Mouse (Mus musculus): ENCODE results near the gene Atxn2.

GRCm38 (mm10) chr5:121661494-121661893 is 49.6 kb upstream of the Atxn2 start:
- TF ChIP-seq EP300 (IDR thresholded peaks at IDR 0.05; ENCODE audit: low read depth): no peak
- TF ChIP-seq CTCF (IDR thresholded peaks at IDR 0.05; ENCODE audit: low read depth): no peak
